Mouse (Mus musculus): ENCODE data around the gene Defb26. TPM values are rescaled to one million over a fixed set of nuclear protein-coding genes. Genes with fewer than 3 reads are reported as not detected.

Gene Defb26
- not detected in 2 replicates for polyA plus RNA-seq (2012; rRNA removed; ENCODE audit: low replicate concordance)

DNA sequence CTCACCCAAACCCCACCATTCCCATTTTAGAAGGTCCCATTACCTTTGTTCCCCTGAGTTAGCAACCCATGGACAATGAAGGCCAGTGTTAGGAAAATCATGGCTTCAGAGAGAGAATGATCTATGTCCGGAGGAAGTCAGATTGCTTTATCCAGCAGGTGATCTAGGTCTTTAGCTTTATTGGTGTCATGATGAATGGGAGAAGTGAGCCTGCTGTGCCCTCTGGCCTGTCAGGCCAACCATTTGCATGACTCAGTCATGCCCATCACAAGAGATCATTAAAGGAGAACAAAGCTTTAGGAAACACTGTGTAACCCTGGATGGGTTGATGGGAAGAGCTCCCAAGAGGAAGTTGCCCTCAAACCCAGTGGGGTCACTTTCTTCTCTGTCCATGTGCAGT, at the start of gene Defb26:
Gene Defb26, minus strand, starts transcription at position 101 of the 400 bp plus-strand sequence.

DNA sequence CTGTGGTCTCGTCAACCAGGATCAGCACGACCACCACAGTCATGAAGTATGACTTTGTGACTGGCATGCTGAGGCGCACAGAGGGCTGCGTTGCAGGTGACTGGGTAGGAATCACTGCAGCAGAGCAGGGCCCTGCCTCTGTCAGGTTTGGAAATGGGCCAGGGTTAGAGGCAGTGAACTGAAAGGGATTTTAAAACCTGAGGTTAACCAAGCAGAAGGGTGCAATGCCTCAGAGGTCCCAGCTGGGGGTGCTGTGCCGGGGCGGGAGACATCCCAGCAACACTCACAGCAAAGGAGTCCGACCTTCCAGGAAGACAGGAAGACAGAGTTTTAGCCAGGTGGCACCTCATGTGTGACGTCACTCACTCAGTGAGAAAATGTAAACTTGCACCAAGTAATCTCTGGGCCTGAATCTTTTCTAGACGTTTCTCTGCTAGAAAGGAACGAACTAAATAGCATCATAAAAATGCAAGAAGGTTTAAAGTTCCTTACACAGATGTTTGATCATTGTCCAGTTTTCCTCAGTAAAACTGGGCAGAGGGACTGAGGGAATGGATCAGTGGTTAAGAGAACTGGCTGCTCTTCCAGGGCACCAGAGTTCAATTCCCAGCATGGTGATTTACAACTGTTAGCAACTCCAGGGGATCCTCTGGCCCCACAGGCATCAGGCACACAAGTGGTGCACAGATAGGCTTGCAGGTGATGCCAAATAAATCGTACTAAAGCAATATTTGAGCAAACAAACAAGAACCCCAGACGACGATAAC, 28.6 kb upstream of the Defb26 start, which contains the start of gene Defb29:
Gene Defb29, minus strand, starts transcription at position 155 of the 767 bp plus-strand sequence.

DNA sequence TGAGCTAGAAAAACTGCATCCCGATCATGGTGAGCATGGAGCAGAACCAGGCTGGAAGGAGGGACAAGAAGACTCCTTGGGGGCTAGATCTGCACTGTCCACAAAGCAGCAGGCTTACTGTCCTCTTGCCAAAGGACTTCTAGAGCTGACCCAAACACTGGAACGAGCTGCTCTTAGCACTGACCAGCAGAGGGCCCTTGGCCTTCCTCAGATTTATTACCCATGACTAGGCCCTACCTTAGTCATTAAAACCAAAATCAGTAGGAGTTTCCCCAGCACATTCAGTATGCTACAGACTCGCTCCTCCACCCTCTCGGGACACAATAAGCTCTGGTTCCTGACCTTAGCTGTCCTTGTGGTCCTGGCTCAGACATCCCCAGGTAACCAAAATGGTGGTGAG, 6.5 kb upstream of the Defb26 start, which contains the start of gene Defb28:
Gene Defb28, plus strand, starts transcription at position 275 of the 400 bp plus-strand sequence.

GRCm38 (mm10) chr2:152490038-152490437, 21.5 kb downstream of the Defb26 start, which contains the start of gene Defb22:
Gene Defb22, minus strand, starts transcription at chr2:152490138.

GRCm38 (mm10) chr2:152476763-152477162, 34.7 kb downstream of the Defb26 start, which contains the start of gene Defb20:
Gene Defb20, plus strand, starts transcription at chr2:152477063.

DNA sequence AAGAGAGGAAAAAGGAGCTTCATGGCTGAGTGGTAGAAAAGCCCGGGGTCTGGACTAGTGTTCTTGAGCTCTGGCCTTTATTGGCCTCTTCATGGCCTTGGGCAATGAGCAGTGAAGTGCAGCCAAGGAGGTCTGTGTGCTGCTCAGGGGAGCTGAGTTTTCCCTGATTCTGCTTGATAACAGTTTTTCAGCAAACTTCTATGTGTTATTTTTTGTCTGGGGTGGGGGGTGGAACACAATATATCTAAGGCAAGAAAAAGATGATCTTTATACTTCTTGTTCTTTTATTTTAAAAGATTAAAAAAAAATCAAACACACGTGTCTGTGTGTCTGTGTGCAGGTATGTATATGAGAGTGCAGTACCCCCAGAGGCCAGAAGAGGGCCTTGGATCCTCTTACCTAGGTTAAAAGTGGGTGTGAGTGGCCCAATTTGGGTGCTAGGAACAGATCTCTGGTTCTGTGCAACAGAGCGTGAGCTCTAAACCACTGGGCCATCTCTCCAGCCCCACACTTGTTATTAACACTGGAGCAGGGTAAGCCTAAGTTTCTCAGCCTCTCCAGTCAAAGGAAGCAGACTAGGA, 46.8 kb downstream of the Defb26 start, which contains the start of gene Defb23:
Gene Defb23, minus strand, starts transcription at position 51 of the 581 bp plus-strand sequence.

Other genes with a start within 250 kb of the Defb26 start
- 29.8 and 43.3 TPM in 2 replicates for gene Tbc1d20, start 217.9 kb downstream of the Defb26 start, polyA plus RNA-seq (2012; rRNA removed; ENCODE audit: low replicate concordance)
- gene Rbck1, start 179.0 kb downstream of the Defb26 start, polyA plus RNA-seq (2012; rRNA removed; ENCODE audit: low replicate concordance): 178 and 279 TPM in 2 replicates
- gene Trib3, start 167.7 kb downstream of the Defb26 start, polyA plus RNA-seq (2012; rRNA removed; ENCODE audit: low replicate concordance): 4.9 and 33.5 TPM in 2 replicates
- gene Nrsn2, start 135.1 kb downstream of the Defb26 start, polyA plus RNA-seq (2012; rRNA removed; ENCODE audit: low replicate concordance): 0.57 and 0.86 TPM in 2 replicates
- 3.0 and 3.3 TPM in 2 replicates for gene Sox12, start 113.6 kb downstream of the Defb26 start, polyA plus RNA-seq (2012; rRNA removed; ENCODE audit: low replicate concordance)
- 0.54 and 0.89 TPM in 2 replicates for gene Zcchc3, start 96.7 kb downstream of the Defb26 start, polyA plus RNA-seq (2012; rRNA removed; ENCODE audit: low replicate concordance)
- gene 6820408C15Rik, start 96.1 kb downstream of the Defb26 start, polyA plus RNA-seq (2012; rRNA removed; ENCODE audit: low replicate concordance): not detected in 2 replicates
- not detected in 2 replicates for gene Defb23, start 47.1 kb downstream of the Defb26 start, polyA plus RNA-seq (2012; rRNA removed; ENCODE audit: low replicate concordance)
- not detected in 2 replicates for gene Defb20, start 34.6 kb downstream of the Defb26 start, polyA plus RNA-seq (2012; rRNA removed; ENCODE audit: low replicate concordance)
- gene Defb22, start 21.6 kb downstream of the Defb26 start, polyA plus RNA-seq (2012; rRNA removed; ENCODE audit: low replicate concordance): not detected in 2 replicates
- gene Defb28, start 6.6 kb upstream of the Defb26 start, polyA plus RNA-seq (2012; rRNA removed; ENCODE audit: low replicate concordance): not detected in 2 replicates
- not detected in 2 replicates for gene Defb29, start 28.4 kb upstream of the Defb26 start, polyA plus RNA-seq (2012; rRNA removed; ENCODE audit: low replicate concordance)
- not detected in 2 replicates for gene Gm17416, start 57.6 kb upstream of the Defb26 start, polyA plus RNA-seq (2012; rRNA removed; ENCODE audit: low replicate concordance)
- not detected in 2 replicates for gene Defb21, start 61.1 kb upstream of the Defb26 start, polyA plus RNA-seq (2012; rRNA removed; ENCODE audit: low replicate concordance)
- not detected in 2 replicates for gene Defb19, start 68.6 kb upstream of the Defb26 start, polyA plus RNA-seq (2012; rRNA removed; ENCODE audit: low replicate concordance)
- not detected in 2 replicates for gene Defb45, start 87.7 kb upstream of the Defb26 start, polyA plus RNA-seq (2012; rRNA removed; ENCODE audit: low replicate concordance)
- gene Defb36, start 92.6 kb upstream of the Defb26 start, polyA plus RNA-seq (2012; rRNA removed; ENCODE audit: low replicate concordance): not detected in 2 replicates
- not detected in 2 replicates for gene Defb25, start 111.4 kb upstream of the Defb26 start, polyA plus RNA-seq (2012; rRNA removed; ENCODE audit: low replicate concordance)
- gene Rem1, start 115.3 kb upstream of the Defb26 start, polyA plus RNA-seq (2012; rRNA removed; ENCODE audit: low replicate concordance): 4.0 and 4.4 TPM in 2 replicates
- 131 and 168 TPM in 2 replicates for gene H13, start 157.8 kb upstream of the Defb26 start, polyA plus RNA-seq (2012; rRNA removed; ENCODE audit: low replicate concordance)
- 1.0 and 1.1 TPM in 2 replicates for gene Mcts2, start 175.3 kb upstream of the Defb26 start, polyA plus RNA-seq (2012; rRNA removed; ENCODE audit: low replicate concordance)
- 431 and 630 TPM in 2 replicates for gene Id1, start 224.6 kb upstream of the Defb26 start, polyA plus RNA-seq (2012; rRNA removed; ENCODE audit: low replicate concordance)
- 0.60 and 1.2 TPM in 2 replicates for gene Cox4i2, start 242.5 kb upstream of the Defb26 start, polyA plus RNA-seq (2012; rRNA removed; ENCODE audit: low replicate concordance)